Mouse (Mus musculus): ENCODE measurements around the gene Mrtfb.

Gene Mrtfb

DNA sequence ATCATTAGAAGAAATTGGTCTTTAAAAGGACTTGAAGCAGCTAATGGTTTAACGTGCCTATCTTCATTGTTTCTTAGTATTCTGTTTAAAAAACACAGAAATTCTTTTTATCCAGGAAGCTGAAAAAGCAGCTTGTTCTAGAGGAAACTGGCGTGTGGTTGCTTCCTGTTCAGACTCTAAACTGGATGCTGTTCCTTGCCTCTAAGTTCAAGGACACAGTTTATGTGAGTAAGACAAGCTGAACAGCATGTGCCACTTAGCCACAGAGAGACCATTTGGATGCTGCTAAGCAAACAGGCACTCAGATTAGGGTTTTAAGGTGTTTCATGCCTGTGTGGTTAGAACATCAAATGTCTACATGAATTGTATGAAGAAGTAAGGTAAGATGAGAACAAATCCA, 42.7 kb downstream of the Mrtfb start:
- no peaks in the 10 kb centered on the region for H3K4me1 ChIP-seq (replicated peaks; ENCODE audit: low read depth, low read length)

DNA sequence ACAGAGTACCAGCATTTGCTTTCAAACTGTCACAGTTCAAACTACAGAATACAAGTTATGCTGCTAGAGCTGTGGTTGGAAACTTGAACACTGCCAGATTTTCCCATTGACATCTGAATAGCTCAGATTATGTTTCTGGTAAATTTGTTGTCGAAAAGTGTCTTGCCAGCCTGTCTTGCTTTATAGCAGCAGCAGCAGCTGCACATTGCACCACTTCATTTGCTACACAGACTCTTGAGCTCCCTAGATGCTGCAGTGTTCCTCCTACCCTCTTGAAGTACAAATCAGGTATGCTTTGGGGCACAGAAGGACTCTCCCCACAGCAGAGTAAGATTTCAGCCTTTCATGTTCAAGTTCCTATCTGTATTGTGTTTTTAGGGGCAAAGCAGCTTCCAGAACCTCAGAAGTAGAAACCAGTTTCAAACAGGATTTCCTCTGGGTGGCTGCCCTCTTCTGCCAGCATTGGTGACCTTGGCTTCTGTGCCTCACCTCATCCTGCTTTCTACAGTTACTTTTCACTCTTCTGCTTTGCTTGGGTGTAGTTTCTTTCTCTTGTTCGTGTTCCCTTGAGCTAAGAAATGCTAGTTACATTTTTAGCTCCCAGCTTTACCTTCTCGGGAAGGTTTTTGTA, 49.9 kb downstream of the Mrtfb start:
- Histone ChIP-seq H3K27me3 (ENCODE audit: insufficient read depth, low read length) (no peaks in the 10 kb centered on the region), H3K9me3 (ENCODE audit: low read length) (no peaks in the 10 kb centered on the region), H3K4me3 (replicated peaks; ENCODE audit: low read length) (no peak overlapping the region), H3K36me3 (ENCODE audit: insufficient read depth, low read length) (no peaks in the 10 kb centered on the region), H3K4me1 (replicated peaks; ENCODE audit: low read depth, low read length) (peaks cover 13% of the 10 kb centered on the region)
- TF ChIP-seq CTCF (conservative IDR thresholded peaks at IDR 0.05; ENCODE audit: low read length) (no peak), POU5F1 (IDR thresholded peaks at IDR 0.05; ENCODE audit: borderline replicate concordance, low read length) (no peak), NANOG (IDR thresholded peaks at IDR 0.05; ENCODE audit: borderline replicate concordance, low read length) (no peak)

More for the DNA sequence above, 42.7 kb downstream of the Mrtfb start:
- Histone ChIP-seq H3K36me3 (ENCODE audit: insufficient read depth, low read length) (no peaks in the 10 kb centered on the region), H3K27me3 (ENCODE audit: insufficient read depth, low read length) (no peaks in the 10 kb centered on the region), H3K9me3 (ENCODE audit: low read length) (no peaks in the 10 kb centered on the region), H3K4me3 (replicated peaks; ENCODE audit: low read length) (no peak overlapping the region)
- TF ChIP-seq CTCF (conservative IDR thresholded peaks at IDR 0.05; ENCODE audit: low read length), result no peak
- TF ChIP-seq POU5F1 (IDR thresholded peaks at IDR 0.05; ENCODE audit: borderline replicate concordance, low read length), result no peak
- no peak for TF ChIP-seq NANOG (IDR thresholded peaks at IDR 0.05; ENCODE audit: borderline replicate concordance, low read length)

DNA sequence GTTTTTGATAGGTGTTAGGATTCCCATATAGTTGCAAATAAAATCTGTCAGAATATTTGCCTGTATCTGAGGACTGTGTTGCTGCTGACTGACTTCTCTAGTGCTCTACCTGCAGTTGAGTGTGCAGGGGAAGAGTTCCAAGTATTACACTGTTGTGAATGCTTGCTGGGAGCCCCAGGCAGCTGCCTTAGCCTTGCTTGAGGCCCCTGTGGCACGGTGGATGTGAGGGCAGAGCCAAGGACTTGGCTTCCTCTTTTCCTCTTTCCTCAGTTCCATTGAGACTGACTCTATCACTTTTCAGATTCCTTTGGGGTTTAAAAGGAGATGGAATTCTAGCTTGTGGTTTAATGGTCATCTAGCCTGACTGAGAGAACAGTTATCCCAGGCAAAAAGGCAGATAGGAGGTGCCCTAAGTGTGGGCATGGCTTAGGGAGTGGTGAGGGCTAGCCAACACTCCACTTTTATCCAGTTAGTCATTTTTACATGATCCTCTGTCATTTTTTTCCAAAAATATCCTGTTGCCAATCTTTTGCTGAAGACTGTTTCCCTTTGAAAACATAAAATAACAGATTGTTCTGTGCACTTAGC, 53.9 kb downstream of the Mrtfb start:
- H3K4me3 ChIP-seq (replicated peaks; ENCODE audit: low read length), result no peak overlapping the region
- H3K27me3 ChIP-seq (ENCODE audit: insufficient read depth, low read length), result no peaks in the 10 kb centered on the region

GRCm38 (mm10) chr16:13311374-13311773, 55.1 kb downstream of the Mrtfb start:
- Histone ChIP-seq H3K4me1 (replicated peaks; ENCODE audit: low read depth, low read length) (peaks cover 13% of the 10 kb centered on the region), H3K36me3 (ENCODE audit: insufficient read depth, low read length) (peaks cover 6% of the 10 kb centered on the region; the same call in 1 of the 2 replicates), H3K4me3 (replicated peaks; ENCODE audit: low read length) (no peak overlapping the region), H3K27me3 (ENCODE audit: insufficient read depth, low read length) (no peaks in the 10 kb centered on the region), H3K9me3 (ENCODE audit: low read length) (0 out of 2 replicates have a peak, but pooled peaks cover 4% of the 10 kb centered on the region)
- TF ChIP-seq POU5F1 (IDR thresholded peaks at IDR 0.05; ENCODE audit: borderline replicate concordance, low read length) (no peak), CTCF (conservative IDR thresholded peaks at IDR 0.05; ENCODE audit: low read length) (no peak), NANOG (IDR thresholded peaks at IDR 0.05; ENCODE audit: borderline replicate concordance, low read length) (no peak)

More for the DNA sequence above, 53.9 kb downstream of the Mrtfb start:
- peaks cover 13% of the 10 kb centered on the region for H3K4me1 ChIP-seq (replicated peaks; ENCODE audit: low read depth, low read length)
- peaks cover 6% of the 10 kb centered on the region; the same call in 1 of the 2 replicates for H3K36me3 ChIP-seq (ENCODE audit: insufficient read depth, low read length)
- H3K9me3 ChIP-seq (ENCODE audit: low read length), result 0 out of 2 replicates have a peak, but pooled peaks cover 4% of the 10 kb centered on the region
- TF ChIP-seq NANOG (IDR thresholded peaks at IDR 0.05; ENCODE audit: borderline replicate concordance, low read length) (no peak), POU5F1 (IDR thresholded peaks at IDR 0.05; ENCODE audit: borderline replicate concordance, low read length) (no peak), CTCF (conservative IDR thresholded peaks at IDR 0.05; ENCODE audit: low read length) (no peak)

- H3K4me1 ChIP-seq (replicated peaks; ENCODE audit: low read depth, low read length), result peaks cover 13% of the 10 kb centered on the region
- no peak overlapping the region for H3K4me3 ChIP-seq (replicated peaks; ENCODE audit: low read length)
- 0 out of 2 replicates have a peak, but pooled peaks cover 4% of the 10 kb centered on the region for H3K9me3 ChIP-seq (ENCODE audit: low read length)
- H3K36me3 ChIP-seq (ENCODE audit: insufficient read depth, low read length), result peaks cover 6% of the 10 kb centered on the region; the same call in 1 of the 2 replicates
- no peaks in the 10 kb centered on the region for H3K27me3 ChIP-seq (ENCODE audit: insufficient read depth, low read length)
- TF ChIP-seq CTCF (conservative IDR thresholded peaks at IDR 0.05; ENCODE audit: low read length), result no peak
Observed at GRCm38 (mm10) chr16:13313096-13313719, 56.9 kb downstream of the Mrtfb start.

DNA sequence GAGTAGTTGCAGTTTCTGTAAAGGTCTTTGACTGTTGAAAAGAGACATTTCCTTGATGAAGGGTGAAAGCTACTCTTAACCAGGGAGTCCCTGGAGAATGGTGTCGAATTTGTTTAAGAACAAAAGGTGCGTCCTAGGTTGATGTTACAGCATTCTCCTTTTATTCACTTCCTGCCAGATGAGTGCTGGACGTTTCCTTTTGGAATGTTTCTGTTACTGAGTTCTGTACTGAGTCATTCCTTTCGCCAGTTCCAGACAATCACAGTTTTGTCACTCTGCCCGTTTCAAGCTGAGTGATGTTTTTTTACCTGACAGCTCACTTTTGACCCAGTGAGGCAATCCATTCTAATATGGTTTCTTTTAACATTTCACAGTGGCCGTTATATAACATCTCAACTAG, 67.5 kb downstream of the Mrtfb start:
- peaks cover 9% of the 10 kb centered on the region for H3K4me1 ChIP-seq (replicated peaks; ENCODE audit: low read depth, low read length)
- no peak overlapping the region for H3K4me3 ChIP-seq (replicated peaks; ENCODE audit: low read length)
- TF ChIP-seq POU5F1 (IDR thresholded peaks at IDR 0.05; ENCODE audit: borderline replicate concordance, low read length) (no peak), NANOG (IDR thresholded peaks at IDR 0.05; ENCODE audit: borderline replicate concordance, low read length) (no peak), CTCF (conservative IDR thresholded peaks at IDR 0.05; ENCODE audit: low read length) (no peak)
- H3K9me3 ChIP-seq (ENCODE audit: low read length), result no peaks in the 10 kb centered on the region
- peaks cover 25% of the 10 kb centered on the region for H3K36me3 ChIP-seq (ENCODE audit: insufficient read depth, low read length)
- no peaks in the 10 kb centered on the region for H3K27me3 ChIP-seq (ENCODE audit: insufficient read depth, low read length)

GRCm38 (mm10) chr16:13326622-13327021, 70.3 kb downstream of the Mrtfb start:
- Histone ChIP-seq H3K4me3 (replicated peaks; ENCODE audit: low read length) (no peak overlapping the region), H3K9me3 (ENCODE audit: low read length) (no peaks in the 10 kb centered on the region), H3K27me3 (ENCODE audit: insufficient read depth, low read length) (no peaks in the 10 kb centered on the region), H3K36me3 (ENCODE audit: insufficient read depth, low read length) (peaks cover 25% of the 10 kb centered on the region), H3K4me1 (replicated peaks; ENCODE audit: low read depth, low read length) (peaks cover 9% of the 10 kb centered on the region)
- TF ChIP-seq NANOG (IDR thresholded peaks at IDR 0.05; ENCODE audit: borderline replicate concordance, low read length) (no peak), CTCF (conservative IDR thresholded peaks at IDR 0.05; ENCODE audit: low read length) (no peak), POU5F1 (IDR thresholded peaks at IDR 0.05; ENCODE audit: borderline replicate concordance, low read length) (no peak)

DNA sequence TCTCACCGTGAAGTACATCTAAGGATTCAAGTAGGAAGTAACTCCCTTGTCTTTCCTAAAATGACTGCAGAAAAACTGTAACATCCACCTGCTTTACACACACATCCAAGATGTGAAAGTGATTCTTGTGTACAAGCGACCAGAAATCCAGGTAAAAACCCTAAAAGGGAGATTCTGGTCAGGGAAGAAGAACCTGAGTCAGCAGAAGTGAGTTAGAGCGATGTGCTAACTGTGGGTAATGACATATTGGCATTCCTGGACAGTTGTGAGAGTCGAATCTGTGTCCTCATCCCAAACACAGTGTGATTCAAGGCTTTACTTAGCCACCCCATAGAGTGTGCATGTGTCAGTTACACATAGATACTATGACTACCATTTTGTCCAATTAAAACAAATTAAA, 72.4 kb downstream of the Mrtfb start:
- no peaks in the 10 kb centered on the region for H3K27me3 ChIP-seq (ENCODE audit: insufficient read depth, low read length)
- peaks cover 25% of the 10 kb centered on the region for H3K36me3 ChIP-seq (ENCODE audit: insufficient read depth, low read length)
- TF ChIP-seq POU5F1 (IDR thresholded peaks at IDR 0.05; ENCODE audit: borderline replicate concordance, low read length) (no peak), CTCF (conservative IDR thresholded peaks at IDR 0.05; ENCODE audit: low read length) (no peak), NANOG (IDR thresholded peaks at IDR 0.05; ENCODE audit: borderline replicate concordance, low read length) (no peak)
- no peak overlapping the region for H3K4me3 ChIP-seq (replicated peaks; ENCODE audit: low read length)
- no peaks in the 10 kb centered on the region for H3K9me3 ChIP-seq (ENCODE audit: low read length)
- H3K4me1 ChIP-seq (replicated peaks; ENCODE audit: low read depth, low read length), result peaks cover 4% of the 10 kb centered on the region; the same call in 1 of the 2 replicates
